Mouse (Mus musculus): Measurements from ENCODE around the gene Idua.
"Not testable (repeated sequence)": the region's sequence is repeated elsewhere in the genome, so short reads cannot be mapped to it uniquely, and the experiment has no call there.

Gene Idua

GRCm38 (mm10) chr5:108659698-108660631, at the start of gene Idua:
Idua (plus strand) TSS chr5:108660331.
- DNase-seq (ENCODE audit: low read depth) = no peak

GRCm38 (mm10) chr5:108610426-108610825, 49.7 kb upstream of the Idua start:
- DNase-seq (ENCODE audit: low read depth) = no peak

GRCm38 (mm10) chr5:108621870-108622269, 38.3 kb upstream of the Idua start:
- DNase-seq (ENCODE audit: low read depth) = no peak

- DNase-seq (ENCODE audit: low read depth) = no peak
Observed at GRCm38 (mm10) chr5:108626050-108626660, 34.0 kb upstream of the Idua start.

- DNase-seq (ENCODE audit: low read depth) = peak; percentile 68
Observed at GRCm38 (mm10) chr5:108628891-108629633, 31.1 kb upstream of the Idua start.

- DNase-seq (ENCODE audit: low read depth) = peak; percentile 97
Observed at GRCm38 (mm10) chr5:108629634-108630483, 30.3 kb upstream of the Idua start, which contains the start of the genes Gak and Tmem175. Gak (minus strand) TSS chr5:108629755. Tmem175 (plus strand) TSS chr5:108629770.

- no peak for DNase-seq (ENCODE audit: low read depth)
Observed at GRCm38 (mm10) chr5:108633676-108634075, 26.5 kb upstream of the Idua start.

GRCm38 (mm10) chr5:108634088-108634487, 26.0 kb upstream of the Idua start:
- DNase-seq (ENCODE audit: low read depth) = not testable (repeated sequence)

GRCm38 (mm10) chr5:108636172-108636571, 24.0 kb upstream of the Idua start:
- DNase-seq (ENCODE audit: low read depth) = no peak

- DNase-seq (ENCODE audit: low read depth) = no peak
Observed at GRCm38 (mm10) chr5:108643674-108644073, 16.5 kb upstream of the Idua start.

- DNase-seq (ENCODE audit: low read depth) = no peak
Observed at GRCm38 (mm10) chr5:108645651-108646342, 14.3 kb upstream of the Idua start.

GRCm38 (mm10) chr5:108646343-108646660, 13.8 kb upstream of the Idua start:
- DNase-seq (ENCODE audit: low read depth) = no peak

GRCm38 (mm10) chr5:108647311-108647710, 12.8 kb upstream of the Idua start:
- DNase-seq (ENCODE audit: low read depth) = no peak

- no peak for DNase-seq (ENCODE audit: low read depth)
Observed at GRCm38 (mm10) chr5:108647820-108648465, 12.2 kb upstream of the Idua start.

GRCm38 (mm10) chr5:108648937-108649576, 11.1 kb upstream of the Idua start:
- DNase-seq (ENCODE audit: low read depth) = no peak

GRCm38 (mm10) chr5:108650341-108650740, 9.8 kb upstream of the Idua start:
- DNase-seq (ENCODE audit: low read depth) = no peak

GRCm38 (mm10) chr5:108651136-108651720, 8.9 kb upstream of the Idua start:
- no peak for DNase-seq (ENCODE audit: low read depth)

GRCm38 (mm10) chr5:108651823-108652222, 8.3 kb upstream of the Idua start:
- peak; percentile 84 for DNase-seq (ENCODE audit: low read depth)

- no peak for DNase-seq (ENCODE audit: low read depth)
Observed at GRCm38 (mm10) chr5:108653341-108653740, 6.8 kb upstream of the Idua start.

Measured in induced T-regulatory cell, adult 2 months (primary cell).